Mouse (Mus musculus) liver, embryonic 14.5 days (tissue): ENCODE results near the gene Rnf115.

ENCODE experiments used
- CTCF ChIP-seq: IDR thresholded peaks from 2 replicates; pipeline ENCODE4 v1.5.1; 2016; ENCODE audit warnings: antibody characterized with exemption, low read depth, control low read depth
- EP300 ChIP-seq: IDR thresholded peaks from 2 replicates; pipeline ENCODE4 v1.6.1; 2016; ENCODE audit warnings: antibody characterized with exemption, low read depth

GRCm38 (mm10) chr3:96678456-96678855, 49.0 kb upstream of the Rnf115 start:
- TF ChIP-seq CTCF = no peak
- no peak for TF ChIP-seq EP300
